Mouse (Mus musculus) kidney, postnatal 4 days (tissue): ENCODE measurements at regions not wholly inside any gene's neighbourhood (a gene's known extent, or its start where the extent isn't known, plus 50 kb on each side); places are given as distances from the start of the nearest gene placed in this dataset.

Experiments used
- DNase-seq, 2 experiments: peaks; one replicate each; pipeline ENCODE4 v3.0.0; 2021; ENCODE audit warnings: mixed read lengths in 2 of 2

DNA sequence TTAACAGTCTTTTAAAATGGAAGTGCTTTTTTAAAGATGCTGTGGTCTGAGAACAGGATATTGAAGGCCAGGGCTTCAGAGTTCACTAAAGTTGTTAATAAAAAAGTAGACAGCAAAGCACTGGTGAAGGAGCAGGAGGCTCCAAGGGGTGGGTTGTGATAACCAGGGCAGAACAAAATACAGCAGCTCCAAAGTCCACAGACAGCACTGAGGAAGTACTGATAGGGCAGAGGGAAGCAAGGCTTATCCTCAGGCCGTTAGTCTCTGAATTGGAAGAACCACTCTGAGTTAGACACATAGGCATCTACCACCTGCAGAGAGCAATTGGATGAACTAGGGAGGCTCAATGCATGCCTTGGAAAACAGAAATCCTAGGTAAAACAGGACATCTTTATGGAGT lies 62.1 kb downstream of the P2ry1 start:
- no peak for DNase-seq

DNA sequence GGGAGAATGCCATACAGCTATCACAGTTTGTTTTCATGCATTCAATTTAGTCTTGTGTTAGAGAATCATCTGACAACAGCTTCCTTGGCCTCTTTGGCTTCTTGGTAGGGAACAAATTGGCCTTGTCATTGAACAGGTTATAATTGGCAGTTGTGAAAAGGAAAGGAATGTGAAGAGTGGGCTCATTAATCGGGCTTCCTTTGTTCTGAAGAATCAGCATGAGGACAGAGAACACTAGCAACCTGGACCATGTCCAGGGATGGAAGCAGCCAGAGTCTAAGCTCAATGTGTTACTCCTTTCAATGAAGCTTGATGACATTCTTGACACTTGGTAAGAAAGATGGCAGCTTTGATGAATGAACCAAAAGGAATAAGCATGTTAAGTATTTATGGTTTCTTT lies 64.5 kb downstream of the P2ry1 start:
- no peak for DNase-seq

DNA sequence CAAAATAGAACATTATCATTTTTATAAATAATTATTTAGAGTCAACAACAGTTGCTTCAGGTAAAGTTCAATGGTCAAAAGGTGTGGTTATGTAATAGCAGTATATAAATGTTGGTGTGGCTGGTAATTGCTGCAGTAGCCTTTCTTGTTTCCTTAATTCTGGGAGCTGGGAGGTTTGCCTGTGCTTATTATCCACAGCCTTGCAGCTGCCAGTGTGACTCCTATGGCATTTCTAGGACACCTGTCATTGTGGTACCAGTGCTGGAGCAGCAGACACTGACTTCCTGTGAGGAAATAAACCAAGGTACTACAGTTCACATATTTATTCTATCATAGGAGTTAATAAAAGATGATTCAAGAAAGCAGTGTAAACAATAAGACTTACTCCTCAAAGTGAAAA lies 65.6 kb downstream of the P2ry1 start:
- no peak for DNase-seq

DNA sequence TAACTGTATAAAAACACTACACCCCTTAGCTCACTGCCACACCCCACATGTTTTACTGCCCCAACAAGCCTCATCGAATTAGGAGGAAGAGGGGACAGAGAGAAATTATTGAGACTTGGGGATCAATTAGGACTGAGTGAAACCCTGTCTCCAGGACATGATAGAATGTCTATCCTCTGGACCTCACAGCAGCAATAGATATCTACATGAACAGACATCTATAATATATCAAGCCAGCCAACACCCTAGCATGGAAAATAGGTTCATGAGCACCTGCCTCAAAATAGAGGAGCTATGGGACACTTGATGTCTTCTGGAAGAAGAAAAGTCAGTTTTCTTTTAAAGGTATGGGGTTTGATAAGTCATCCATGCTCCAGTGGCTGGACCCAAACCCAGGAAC lies 68.4 kb downstream of the P2ry1 start:
- DNase-seq = no peak

DNA sequence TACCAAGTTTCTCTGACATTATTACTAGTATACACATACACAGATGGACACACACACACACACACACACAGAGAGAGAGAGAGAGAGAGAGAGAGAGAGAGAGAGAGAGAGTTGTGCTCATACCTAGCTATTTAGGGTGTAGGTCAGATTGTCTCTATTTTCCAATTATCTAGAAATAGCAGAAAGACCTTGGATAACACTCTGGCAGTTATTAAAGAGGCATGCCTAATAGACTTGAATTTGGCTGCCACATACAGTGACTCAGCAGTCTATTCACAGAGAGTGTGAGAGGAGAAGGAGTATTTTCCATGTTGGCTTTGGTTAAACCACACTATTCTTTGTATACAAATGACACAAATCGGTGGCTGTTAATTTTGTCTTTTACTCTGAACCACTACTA lies 69.7 kb downstream of the P2ry1 start:
- DNase-seq = no peak

DNA sequence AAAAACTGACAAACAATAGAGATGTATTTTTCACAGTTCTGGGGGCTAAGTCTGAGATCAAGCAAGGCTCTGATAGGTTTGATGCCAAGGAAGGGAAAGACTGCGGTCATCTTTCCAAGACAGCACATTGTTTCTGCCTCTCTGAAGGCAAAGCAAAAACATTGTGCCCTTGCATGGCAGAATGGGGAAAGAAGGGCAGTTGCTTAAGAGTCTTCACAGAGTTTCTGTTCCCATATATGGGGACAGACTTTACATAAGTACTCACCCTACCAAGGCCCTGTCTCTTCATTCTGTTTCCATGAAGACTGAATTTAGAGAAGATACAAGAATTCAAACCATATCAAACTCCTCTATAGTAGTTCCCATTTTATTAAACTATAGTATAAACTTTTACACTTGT lies 70.5 kb downstream of the P2ry1 start:
- no peak for DNase-seq

DNA sequence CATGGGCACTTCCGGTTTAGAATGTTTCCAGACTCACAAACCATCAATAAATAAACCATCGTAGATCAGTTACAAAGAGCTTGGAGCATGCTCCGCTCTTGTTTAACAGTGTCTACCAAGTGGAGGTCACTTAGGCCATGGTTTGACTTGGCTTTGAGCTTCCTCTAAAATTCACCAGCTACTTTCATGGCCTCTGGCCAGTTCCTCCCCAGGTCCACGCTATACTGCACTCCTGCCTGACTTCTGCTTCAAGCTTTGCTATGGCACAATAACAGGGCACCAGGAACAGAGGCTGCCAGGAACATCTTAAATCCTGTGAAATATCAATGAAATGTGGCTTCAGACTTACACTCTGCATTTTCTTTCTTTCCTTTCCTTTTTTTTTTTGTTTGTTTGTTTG lies 71.2 kb downstream of the P2ry1 start:
- no peak for DNase-seq

DNA sequence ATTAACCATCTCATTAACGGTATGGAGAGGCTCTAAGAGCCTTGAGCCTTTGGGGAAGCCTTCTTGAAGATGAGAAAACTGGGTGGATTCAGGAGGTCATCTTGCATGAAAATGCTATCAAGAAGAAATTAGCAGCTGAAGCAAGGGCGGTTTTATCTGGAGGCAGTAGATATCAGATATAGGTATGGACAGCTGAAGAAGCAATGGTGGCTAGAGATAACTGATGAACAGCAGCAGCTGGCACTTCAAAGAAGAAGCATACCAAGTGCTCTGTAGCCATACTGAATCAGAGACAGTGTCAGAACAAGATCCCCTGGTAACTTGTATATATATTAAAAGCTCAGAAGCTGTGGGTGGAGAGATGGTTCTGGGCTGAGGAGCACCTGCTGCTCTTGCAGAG lies 73.2 kb downstream of the P2ry1 start:
- DNase-seq = no peak

DNA sequence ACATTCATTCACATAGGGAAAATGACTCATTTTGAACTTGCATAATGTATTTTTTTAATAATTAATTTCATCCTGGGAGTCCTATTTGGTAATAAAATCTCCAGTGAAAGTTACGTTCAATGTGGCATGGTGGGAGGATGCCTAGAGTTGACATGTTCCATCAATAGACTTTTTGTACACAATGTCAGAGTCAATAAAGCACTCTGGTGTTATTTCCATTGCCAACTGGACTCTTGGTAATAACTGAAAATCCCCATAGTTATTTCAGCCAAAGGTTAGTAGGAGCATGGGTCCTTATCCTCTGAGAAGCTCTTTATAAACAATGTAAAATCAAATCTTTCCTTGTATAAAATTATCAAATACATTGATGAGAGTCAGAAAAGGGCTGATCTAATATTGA lies 87.3 kb downstream of the P2ry1 start:
- no peak for DNase-seq

DNA sequence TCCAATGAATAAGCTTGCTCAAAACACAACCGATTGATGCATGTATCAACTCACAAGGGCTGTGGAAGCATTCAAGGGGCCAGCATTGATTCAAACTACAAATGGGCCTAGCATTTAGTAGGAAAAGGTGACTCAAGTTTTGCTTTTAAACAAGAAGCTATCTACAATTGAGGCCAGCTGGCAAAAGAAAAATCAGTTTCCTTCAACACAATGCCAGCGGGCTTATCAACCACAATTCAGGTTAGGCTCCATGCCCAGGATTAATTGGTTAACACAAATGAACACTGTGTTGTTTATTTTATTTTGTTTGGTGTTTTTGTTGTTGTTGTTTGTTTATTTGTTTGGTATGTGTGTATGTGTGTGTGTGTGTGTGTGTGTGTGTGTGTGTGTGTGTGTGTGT lies 89.4 kb downstream of the P2ry1 start:
- no peak for DNase-seq

DNA sequence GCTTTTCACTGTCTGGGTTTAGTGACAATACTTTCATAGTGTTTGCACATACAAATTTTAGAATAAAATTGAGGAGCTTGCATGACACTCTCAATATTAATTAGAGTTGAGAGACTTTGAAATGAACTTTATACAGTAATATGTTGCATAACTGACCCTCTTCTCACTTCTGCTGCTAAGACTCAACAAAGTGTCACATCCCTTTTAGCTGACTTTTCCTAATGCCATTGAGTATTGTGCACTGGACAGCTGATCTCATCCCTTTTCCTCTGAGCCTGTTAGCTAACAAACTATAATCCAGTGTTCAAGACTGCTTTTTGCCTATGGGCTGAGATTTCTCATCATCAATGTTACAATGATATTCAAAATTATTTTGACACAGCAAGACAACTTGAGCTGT lies 113.8 kb downstream of the P2ry1 start:
- DNase-seq = no peak

DNA sequence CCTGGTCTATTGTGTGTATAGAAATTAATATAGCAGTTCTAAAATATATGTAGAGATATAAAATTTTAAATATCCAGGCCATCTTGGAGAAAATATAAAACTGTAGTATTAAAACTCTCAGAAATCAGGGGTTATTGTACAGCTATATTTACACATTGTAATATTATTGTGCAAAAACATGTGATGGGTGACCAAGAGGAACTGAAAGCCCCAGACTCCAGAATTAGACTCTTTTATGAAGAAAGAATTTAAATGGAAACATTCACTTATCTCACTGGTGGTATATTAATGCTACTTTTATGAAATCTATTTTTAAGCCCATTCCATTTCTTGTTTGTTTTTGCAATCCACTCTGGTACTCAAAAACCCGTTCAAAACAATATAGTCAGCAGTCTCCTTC lies 130.5 kb downstream of the P2ry1 start:
- DNase-seq = no peak

DNA sequence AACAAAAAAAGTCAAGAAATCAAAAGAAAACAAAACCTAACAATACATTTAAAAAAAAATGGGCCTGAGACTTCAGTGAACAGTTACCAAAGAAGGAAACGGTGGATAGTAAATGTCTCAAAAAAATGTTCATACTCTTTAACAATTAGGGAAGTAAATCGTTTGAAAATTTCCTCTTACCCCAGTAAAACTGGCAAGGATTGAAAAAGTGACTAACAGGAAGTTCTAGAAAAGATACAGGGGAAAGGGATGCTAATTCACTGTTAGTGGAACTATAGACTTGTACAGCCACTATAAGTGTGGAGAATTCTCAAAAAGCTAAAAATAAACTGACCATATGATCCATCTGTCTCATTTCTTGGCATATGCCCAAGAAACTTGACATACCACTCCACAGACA lies 151.5 kb downstream of the P2ry1 start:
- DNase-seq = no peak

DNA sequence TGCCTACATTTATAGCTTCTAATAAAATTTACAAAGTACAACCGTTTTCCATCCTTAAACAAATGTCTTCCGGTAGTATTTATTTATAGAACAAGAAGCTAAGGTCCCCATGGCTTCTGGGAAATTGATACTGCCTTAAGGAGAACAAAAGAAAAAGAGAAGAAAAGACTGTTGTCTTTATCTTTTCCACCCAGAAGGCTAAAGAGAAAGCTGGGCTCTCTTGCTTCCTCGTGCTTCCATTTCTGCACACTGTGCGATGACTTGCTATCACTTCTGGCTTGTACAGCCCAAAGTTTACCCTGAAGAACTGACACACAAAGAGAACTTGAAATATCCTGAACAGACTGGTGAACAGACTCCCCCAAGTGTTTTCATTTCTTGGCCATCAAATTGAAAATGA lies 157.2 kb downstream of the P2ry1 start:
- no peak for DNase-seq

DNA sequence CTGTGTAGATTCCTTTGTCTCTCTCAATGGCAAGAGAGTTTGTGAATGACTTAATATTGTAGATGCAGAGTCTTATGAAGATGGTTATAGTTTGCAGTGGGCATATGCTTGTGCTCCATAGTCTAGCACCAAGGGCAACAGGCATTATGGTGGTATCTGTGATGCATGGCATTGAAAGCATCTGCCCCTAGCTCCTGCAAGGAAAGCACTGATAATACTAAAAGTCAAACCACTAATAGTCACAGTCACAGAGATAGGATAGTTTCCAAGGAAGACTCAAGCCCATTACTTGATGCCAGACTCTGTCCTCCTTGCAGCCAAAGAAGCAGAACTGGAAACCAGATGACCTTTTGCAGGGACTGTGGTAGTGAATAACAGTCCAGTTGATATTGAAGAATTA lies 158.8 kb downstream of the P2ry1 start:
- DNase-seq = no peak

DNA sequence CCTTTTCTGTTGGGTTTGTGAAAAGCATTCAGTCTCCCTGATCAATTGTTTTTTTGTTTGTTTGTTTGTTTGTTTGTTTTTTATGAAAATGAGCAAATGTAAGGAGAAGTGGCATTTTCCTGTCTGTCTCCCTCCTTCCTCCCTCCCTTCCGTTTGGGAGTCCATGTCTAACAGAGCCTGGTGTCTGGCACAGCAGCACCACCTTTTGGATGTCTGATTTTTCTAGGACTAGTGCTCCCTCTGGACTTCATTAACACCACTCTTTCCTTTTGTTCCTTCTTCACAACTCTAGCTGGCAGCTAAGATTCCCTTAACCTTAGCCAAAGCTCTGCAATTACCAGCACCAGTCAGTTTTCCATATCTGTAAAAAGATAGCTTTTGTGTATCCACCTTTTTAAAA lies 175.6 kb upstream of the Rap2b start:
- peak; percentile 2 to 11 for DNase-seq

DNA sequence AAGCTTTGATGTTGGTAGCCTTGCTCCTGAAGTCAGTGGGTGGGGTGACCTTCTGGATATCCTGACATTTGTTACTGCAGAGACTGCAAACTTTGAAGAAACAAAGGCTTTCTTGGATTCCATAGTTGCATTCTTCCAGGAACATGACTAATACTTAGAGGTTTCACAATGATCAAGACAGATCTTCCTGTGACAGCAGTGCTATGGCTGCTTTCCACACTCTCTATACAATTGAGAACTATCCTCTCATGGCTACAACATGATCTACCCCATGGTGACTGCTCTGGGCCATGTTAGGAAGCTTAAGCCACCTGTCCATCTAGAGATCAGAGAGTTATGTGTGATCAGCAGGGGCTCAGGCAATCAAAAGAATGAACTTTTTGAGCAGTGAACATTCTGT lies 172.8 kb upstream of the Rap2b start:
- no peak for DNase-seq

DNA sequence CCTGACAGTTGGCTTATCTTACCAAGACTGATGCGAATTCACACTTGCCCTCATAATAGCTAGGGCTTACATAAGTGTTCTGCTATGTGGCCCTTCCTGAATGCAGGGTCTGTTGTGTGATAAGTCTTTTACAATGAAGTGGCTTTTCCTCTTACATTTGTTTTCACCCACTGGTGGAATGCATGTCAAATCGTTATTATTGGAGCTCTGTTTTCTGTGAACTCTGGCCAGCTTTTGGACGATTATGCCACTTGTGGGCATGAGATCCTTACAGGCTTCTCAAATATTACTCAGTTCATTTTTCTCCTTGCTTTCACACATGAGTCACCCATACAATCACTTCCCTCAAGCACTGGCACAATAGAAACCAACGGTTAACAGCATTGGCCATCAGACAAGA lies 144.9 kb upstream of the Rap2b start:
- no peak for DNase-seq

DNA sequence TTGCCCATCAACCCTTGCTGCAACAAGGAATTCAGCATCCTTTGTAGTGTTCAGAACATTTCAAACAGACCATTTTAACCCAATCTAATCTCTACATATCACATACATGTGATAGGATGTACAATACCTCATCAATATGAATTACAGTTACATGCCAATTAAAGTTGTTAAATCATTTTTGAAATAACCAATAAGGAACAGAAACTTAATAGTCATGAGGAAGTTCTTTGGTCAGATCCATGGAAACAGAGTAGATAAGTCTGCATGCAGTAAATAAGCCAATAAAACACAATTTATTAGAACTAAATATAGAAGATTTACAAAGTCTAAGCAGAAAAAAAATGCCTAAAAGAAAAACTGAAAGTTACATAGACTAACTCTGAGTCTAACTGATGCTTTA lies 136.9 kb upstream of the Rap2b start:
- DNase-seq = no peak

DNA sequence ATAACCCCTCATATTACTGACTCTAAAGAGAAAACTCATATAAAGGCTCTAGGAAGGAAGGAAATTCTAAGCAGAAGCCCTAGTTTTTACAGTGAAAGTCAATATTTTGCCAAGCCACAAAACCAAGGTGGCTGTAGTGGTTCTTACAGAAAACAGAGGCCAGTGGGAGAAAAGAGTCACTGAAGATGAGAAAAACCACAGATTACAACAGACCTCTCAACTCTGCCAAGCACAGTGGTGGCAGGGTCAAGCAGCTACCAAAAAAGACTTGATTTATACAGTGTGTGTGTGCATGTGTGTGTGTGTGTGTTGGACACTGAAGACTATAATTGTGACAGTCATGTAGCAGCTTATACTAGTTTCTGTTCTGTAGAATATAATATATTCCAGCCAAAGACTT lies 136.4 kb upstream of the Rap2b start:
- no peak for DNase-seq

DNA sequence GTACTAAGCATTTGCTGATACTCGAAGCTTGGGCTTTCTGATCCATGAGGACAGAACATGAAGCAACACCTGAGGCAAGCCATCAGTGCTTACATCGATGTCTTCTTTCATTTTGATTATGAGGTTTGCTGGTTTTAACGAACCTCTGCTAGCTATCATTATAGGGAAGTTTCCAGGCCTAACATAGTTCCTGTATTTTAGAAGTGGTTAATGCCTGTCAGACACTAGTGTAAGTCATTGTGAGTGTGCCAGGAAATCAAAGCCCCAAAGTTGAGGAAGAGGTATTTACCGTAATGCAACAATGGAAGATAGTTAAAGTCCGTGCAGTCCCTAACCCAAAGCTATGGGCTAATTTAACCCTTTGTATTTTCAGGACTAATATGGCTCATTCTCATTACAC lies 120.1 kb upstream of the Rap2b start:
- no peak for DNase-seq

DNA sequence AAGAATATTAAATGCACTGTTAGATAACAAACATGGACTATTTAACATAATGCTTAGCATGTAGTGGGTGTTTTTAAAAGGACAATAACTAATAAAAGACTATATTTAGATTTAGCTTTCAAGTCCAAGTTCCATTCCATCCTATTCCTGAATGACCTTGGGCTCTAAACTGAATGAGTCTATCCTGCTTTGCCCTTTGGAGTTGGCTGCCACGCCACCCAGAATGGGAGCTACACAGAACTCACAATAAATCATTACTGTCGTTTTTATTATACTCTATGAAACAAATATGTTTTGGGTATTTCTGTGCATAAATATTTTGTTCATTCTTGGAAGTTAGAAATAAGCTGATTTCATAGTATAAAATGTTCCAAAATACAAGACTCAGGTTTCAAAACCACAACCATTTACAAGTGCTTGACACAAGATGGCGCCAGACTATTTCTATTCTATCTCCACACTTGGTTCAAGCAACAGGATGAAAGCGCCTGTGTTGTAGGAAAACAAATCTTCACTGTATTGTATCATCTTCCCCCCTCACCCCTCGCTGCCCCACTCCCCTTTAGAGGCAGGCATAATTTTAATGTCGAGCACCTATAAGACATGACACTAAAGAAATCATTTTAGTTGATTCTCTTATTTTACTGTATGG lies 117.4 kb upstream of the Rap2b start:
- peak; percentile 30 to 36 for DNase-seq

DNA sequence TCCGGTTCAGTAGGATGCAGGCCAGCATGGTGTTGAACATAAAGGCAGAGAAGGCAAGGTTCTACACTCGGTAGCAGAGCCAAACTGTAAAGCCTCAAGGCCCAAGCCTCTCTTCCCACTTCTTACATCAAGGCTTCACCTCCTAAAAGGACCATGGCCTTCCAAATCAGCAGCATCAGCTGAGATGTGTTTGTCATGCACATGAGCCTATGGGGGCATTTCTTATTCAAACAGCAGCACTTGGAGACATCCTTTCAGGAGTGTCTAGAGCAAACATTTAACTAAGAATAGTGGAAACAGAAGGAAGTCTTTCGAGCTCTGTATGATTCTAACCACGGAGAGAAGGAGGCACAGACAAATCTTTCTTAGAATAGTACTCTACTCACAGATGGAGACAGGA lies 115.0 kb upstream of the Rap2b start:
- DNase-seq = no peak

DNA sequence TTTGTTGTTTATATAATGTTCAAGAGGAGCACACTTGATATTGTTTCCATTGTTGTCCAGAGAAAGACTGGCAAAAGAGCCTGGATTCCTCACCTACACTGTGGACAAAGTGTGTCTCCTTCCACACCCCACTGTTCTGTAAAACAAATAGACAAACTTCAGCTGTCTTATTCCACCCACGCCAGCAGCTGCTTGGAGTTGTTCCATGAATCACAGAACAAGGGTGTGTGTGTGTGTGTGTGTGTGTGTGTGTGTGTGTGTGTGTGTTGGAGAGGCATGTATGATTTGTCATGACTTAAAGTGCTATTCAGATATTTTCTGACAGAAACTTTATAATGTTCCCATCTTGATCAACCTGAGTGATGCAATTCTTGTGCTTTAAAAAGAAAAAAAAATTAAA lies 114.1 kb upstream of the Rap2b start:
- DNase-seq = peak; percentile 18 to 37

DNA sequence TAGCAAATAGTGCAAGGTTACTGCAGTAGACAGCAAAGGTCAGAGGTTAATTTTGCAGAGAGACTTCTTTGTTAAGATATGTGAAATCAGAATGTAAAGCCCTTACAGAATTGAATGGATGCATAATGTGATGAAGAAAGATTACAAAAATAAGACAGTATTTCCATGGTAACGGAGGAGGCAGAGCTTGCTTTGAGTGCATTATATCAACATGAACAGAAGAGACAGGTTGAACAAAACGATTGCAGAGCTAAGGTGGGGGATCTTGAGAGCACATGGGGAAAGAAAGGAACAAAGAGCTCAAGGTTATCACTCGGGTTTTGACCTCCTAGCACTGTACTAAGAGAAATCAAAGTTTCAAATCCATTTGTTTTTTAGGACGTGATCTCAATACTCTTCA lies 106.2 kb upstream of the Rap2b start:
- DNase-seq = no peak

DNA sequence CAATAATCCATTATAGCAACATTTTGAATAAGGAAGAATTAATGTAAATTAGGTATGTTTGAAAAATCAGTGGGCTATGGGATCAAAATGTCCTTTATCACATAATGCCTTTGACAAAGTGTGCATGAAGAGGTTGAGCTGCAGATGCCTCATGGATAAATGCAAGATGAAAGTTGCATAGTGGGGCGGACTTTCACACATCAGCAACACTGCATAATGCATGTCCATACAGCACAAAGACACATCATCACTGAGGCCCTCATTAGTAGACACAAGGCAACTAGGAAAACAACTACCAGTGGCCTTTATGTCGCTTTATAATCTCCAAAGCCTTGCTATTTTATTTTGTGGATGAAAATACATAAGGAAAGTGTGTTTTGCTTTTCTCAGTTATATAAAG lies 105.8 kb upstream of the Rap2b start:
- no peak for DNase-seq
